Mouse (Mus musculus) bone marrow macrophage, adult 2 months (primary cell): ENCODE measurements around the gene Sv2b.

Experiments used
- CTCF ChIP-seq: IDR thresholded peaks from 2 replicates; pipeline ENCODE4 v1.5.1; 2012; ENCODE audit warnings: low read depth, mild to moderate bottlenecking, low read length, moderate library complexity
- POLR2A ChIP-seq: IDR thresholded peaks from 2 replicates; pipeline ENCODE4 v1.6.1; 2012; ENCODE audit warnings: mild to moderate bottlenecking, low read depth, low read length, borderline replicate concordance

GRCm38 (mm10) chr7:75205386-75205785, 103.7 kb downstream of the Sv2b start:
- TF ChIP-seq CTCF (no peak), POLR2A (no peak)
